Mouse (Mus musculus): ENCODE results near the gene Palm2. TPM values are rescaled to one million over a fixed set of nuclear protein-coding genes. Genes with fewer than 3 reads are reported as not detected.
A peak's percentile ranks its signal among the peaks of the same experiment; 100 is the strongest.

The Palm2 gene
- polyA plus RNA-seq, 1 experiment from 2014 or later, result 7.0 TPM

DNA sequence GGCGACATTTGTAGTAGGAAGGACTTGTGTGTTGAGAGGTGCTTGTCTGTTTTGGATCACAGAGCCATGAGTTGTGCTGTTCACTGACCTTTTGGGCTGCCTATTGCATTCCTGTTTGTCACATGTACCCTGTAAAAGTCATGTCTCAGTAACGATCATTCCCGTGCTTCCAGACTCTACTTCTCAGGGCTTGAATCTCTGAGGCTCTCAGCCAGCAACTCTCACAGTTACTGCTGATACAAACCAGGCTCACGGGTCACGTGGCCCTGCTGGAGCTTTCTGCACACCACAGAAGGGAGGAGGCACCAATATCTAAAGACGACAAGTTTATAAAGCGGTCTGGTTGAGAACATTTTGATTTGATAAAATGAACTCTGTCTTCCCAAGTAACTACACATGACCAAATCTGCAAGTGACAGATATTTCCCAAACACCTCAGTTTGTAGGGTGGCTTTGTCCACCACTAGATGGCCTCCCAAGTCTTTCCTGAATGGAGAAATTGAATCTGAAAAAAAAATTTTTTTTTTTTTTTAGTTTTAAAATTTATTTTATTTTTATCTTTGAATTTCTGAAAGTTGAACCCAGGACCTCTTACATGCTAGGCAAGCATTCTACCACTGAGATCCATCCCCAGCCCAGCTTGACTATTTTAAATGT, 236.9 kb downstream of the Palm2 start:
- WGBS, result 67% methylated on average over 7 of the region's 7 CpGs
- no peaks in the 10 kb centered on the region for H3K4me1 ChIP-seq (ENCODE audit: control insufficient read depth, insufficient read depth, low read length)
- no peaks in the 10 kb centered on the region for H3K36me3 ChIP-seq (replicated peaks; ENCODE audit: control insufficient read depth, insufficient read depth, low read depth, low read length)
- no peak overlapping the region for H3K4me3 ChIP-seq (ENCODE audit: low read depth, low read length)
- DNase-seq (ENCODE audit: low spot score) (peak; percentile 54), ATAC-seq (replicated peaks; ENCODE audit: insufficient number of reproducible peaks, low FRiP score, low TSS enrichment, low read depth) (no peak)
- no peaks in the 10 kb centered on the region for H3K27me3 ChIP-seq (ENCODE audit: control insufficient read depth, insufficient read depth, low read length)
- no peak overlapping the region for H3K9ac ChIP-seq (replicated peaks; ENCODE audit: low read length)
- H3K27ac ChIP-seq (replicated peaks; ENCODE audit: low read depth, low read length), result no peak overlapping the region
- no peak overlapping the region for H3K4me2 ChIP-seq (ENCODE audit: low read depth, low read length)
- no peaks in the 10 kb centered on the region for H3K9me3 ChIP-seq (replicated peaks; ENCODE audit: control insufficient read depth, low read length)

DNA sequence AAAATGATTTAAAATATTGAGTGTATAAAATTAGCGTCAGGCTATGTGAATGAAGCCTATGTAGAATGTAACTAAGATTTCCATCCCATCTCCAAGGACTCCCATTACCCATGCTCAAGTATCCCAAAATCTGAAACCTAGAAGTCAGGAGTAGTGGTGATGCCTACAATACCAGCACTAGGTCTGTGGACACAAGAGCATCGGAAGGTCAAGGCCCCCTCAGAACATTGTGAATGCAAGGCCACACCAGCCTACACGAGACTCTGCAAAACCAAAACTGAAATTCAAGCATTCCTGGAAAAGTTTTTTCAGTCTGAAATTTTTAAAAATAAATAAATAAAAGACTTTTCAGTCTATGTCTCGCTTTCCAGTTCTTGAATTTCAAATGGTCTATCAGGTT, 238.5 kb downstream of the Palm2 start:
- no peaks in the 10 kb centered on the region for H3K9me3 ChIP-seq (replicated peaks; ENCODE audit: control insufficient read depth, low read length)

DNA sequence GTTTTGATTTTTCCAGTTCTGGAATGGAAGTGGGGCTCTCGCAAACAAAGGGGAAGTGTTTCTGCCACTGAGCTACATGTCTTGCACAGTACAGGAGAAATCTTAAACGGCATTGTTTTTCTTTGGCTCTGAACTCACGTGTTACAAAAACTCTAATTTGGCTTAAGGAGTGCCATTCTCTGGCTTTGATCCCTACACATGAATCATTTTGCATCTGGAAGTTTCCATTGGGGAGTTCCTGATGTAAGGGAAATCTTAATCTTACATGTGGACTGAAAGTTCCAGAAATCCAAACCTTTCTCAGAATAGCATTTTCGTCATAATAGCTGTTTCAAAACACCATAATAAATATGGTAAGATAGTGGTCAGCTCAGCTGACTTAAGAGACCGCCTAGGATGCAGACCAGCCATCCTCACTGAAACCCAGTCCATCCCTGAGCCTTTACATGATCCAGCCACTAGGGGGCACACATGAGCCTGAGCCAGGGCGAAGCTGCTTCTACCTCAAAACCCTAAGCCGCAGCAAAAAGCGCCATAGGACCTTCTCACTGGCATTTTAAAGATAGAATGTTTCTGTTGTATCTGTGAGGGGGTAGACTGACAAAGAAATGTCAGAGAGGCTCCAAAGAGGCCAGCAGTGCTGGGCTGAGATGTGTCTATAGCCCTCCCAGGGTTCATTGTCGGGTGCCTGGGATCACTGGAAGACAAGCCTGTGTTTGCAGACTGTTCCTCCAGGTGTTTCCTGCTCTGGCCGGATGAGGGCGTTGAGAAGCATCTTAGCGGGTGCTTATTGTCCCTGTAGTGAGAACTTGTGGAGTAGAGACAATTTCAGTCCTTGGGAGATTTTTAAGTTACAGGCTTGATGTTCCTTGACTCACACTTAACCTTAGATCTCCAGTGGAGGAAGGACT, 239.2 kb downstream of the Palm2 start:
- DNase-seq (ENCODE audit: low spot score), result peak; percentile 91
- Histone ChIP-seq H3K9me3 (replicated peaks; ENCODE audit: control insufficient read depth, low read length) (no peaks in the 10 kb centered on the region), H3K27ac (replicated peaks; ENCODE audit: low read depth, low read length) (no peak overlapping the region), H3K36me3 (replicated peaks; ENCODE audit: control insufficient read depth, insufficient read depth, low read depth, low read length) (no peaks in the 10 kb centered on the region), H3K4me3 (ENCODE audit: low read depth, low read length) (no peak overlapping the region), H3K27me3 (ENCODE audit: control insufficient read depth, insufficient read depth, low read length) (no peaks in the 10 kb centered on the region), H3K9ac (replicated peaks; ENCODE audit: low read length) (peak overlapping the region; percentile 4; the same call in 1 of the 2 replicates), H3K4me2 (ENCODE audit: low read depth, low read length) (peak overlapping the region; percentile 36), H3K4me1 (ENCODE audit: control insufficient read depth, insufficient read depth, low read length) (no peaks in the 10 kb centered on the region)
- ATAC-seq (replicated peaks; ENCODE audit: insufficient number of reproducible peaks, low FRiP score, low TSS enrichment, low read depth), result no peak; the same call in 1 of the 2 replicates
- 11% methylated on average over 12 of the region's 12 CpGs for WGBS

More for the DNA sequence above, 238.5 kb downstream of the Palm2 start:
- H3K4me2 ChIP-seq (ENCODE audit: low read depth, low read length), result no peak overlapping the region
- no peak overlapping the region for H3K27ac ChIP-seq (replicated peaks; ENCODE audit: low read depth, low read length)
- H3K4me1 ChIP-seq (ENCODE audit: control insufficient read depth, insufficient read depth, low read length), result no peaks in the 10 kb centered on the region
- DNase-seq (ENCODE audit: low spot score), result no peak
- H3K4me3 ChIP-seq (ENCODE audit: low read depth, low read length), result no peak overlapping the region
- no peaks in the 10 kb centered on the region for H3K27me3 ChIP-seq (ENCODE audit: control insufficient read depth, insufficient read depth, low read length)
- no peaks in the 10 kb centered on the region for H3K36me3 ChIP-seq (replicated peaks; ENCODE audit: control insufficient read depth, insufficient read depth, low read depth, low read length)
- no peak for ATAC-seq (replicated peaks; ENCODE audit: insufficient number of reproducible peaks, low FRiP score, low TSS enrichment, low read depth)
- whole genome bisulfite sequencing, result 64% methylated on average over 4 of the region's 4 CpGs
- H3K9ac ChIP-seq (replicated peaks; ENCODE audit: low read length), result no peak overlapping the region

DNA sequence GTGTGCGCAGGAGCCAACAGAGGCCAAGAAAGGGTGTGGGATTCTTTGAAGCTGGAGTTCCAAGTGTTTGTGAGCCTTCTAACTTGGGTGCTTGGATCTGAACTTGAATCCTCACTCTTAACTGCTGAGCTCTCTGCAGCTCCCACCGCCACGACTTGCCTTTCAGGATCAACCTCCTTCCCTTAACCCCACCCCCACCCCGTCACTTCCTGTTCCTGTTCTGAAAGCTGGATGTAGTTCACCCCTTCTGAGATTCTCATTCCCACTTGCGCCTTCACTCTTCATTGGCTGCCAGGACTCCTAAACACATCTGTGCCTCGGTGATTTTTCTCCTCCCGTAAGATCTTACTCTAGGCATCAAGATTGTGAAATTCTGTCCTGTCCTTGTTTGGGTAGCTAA, 240.3 kb downstream of the Palm2 start:
- peak; percentile 13 for DNase-seq (ENCODE audit: low spot score)
- Histone ChIP-seq H3K4me1 (ENCODE audit: control insufficient read depth, insufficient read depth, low read length) (no peaks in the 10 kb centered on the region), H3K27ac (replicated peaks; ENCODE audit: low read depth, low read length) (no peak overlapping the region), H3K27me3 (ENCODE audit: control insufficient read depth, insufficient read depth, low read length) (no peaks in the 10 kb centered on the region), H3K4me2 (ENCODE audit: low read depth, low read length) (no peak overlapping the region), H3K9ac (replicated peaks; ENCODE audit: low read length) (no peak overlapping the region), H3K36me3 (replicated peaks; ENCODE audit: control insufficient read depth, insufficient read depth, low read depth, low read length) (no peaks in the 10 kb centered on the region), H3K9me3 (replicated peaks; ENCODE audit: control insufficient read depth, low read length) (no peaks in the 10 kb centered on the region), H3K4me3 (ENCODE audit: low read depth, low read length) (no peak overlapping the region)
- WGBS, result 74% methylated on average over 7 of the region's 7 CpGs
- ATAC-seq (replicated peaks; ENCODE audit: insufficient number of reproducible peaks, low FRiP score, low TSS enrichment, low read depth), result no peak

DNA sequence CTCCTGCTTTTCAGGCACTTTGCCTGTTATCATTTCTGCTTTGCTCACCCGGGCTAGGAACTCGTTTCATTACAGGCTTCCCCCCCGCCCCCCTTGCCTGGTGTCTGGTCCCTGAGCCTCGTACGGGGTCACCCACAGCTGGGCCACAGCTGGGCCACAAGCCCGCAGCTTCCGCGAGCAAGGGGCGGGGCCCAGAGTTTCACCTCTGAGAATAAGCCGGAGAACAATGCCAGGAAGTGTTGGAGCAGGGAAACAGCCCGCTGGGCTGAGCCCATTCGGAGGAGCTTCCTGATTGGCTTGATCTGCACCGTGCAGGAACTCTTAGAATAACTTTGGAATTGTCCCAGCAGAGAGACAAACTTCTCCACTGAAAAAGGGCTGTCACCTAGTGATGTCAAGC, 241.3 kb downstream of the Palm2 start:
- 4% methylated on average over 13 of the region's 13 CpGs for WGBS
- Histone ChIP-seq H3K27me3 (ENCODE audit: control insufficient read depth, insufficient read depth, low read length) (no peaks in the 10 kb centered on the region), H3K4me3 (ENCODE audit: low read depth, low read length) (no peak overlapping the region), H3K36me3 (replicated peaks; ENCODE audit: control insufficient read depth, insufficient read depth, low read depth, low read length) (no peaks in the 10 kb centered on the region), H3K4me2 (ENCODE audit: low read depth, low read length) (peak overlapping the region; percentile 5; the same call in 1 of the 2 replicates), H3K9me3 (replicated peaks; ENCODE audit: control insufficient read depth, low read length) (no peaks in the 10 kb centered on the region), H3K27ac (replicated peaks; ENCODE audit: low read depth, low read length) (no peak overlapping the region), H3K9ac (replicated peaks; ENCODE audit: low read length) (peak overlapping the region; percentile 52), H3K4me1 (ENCODE audit: control insufficient read depth, insufficient read depth, low read length) (no peaks in the 10 kb centered on the region)
- ATAC-seq (replicated peaks; ENCODE audit: insufficient number of reproducible peaks, low FRiP score, low TSS enrichment, low read depth) (no peak), DNase-seq (ENCODE audit: low spot score) (peak; percentile 71)

DNA sequence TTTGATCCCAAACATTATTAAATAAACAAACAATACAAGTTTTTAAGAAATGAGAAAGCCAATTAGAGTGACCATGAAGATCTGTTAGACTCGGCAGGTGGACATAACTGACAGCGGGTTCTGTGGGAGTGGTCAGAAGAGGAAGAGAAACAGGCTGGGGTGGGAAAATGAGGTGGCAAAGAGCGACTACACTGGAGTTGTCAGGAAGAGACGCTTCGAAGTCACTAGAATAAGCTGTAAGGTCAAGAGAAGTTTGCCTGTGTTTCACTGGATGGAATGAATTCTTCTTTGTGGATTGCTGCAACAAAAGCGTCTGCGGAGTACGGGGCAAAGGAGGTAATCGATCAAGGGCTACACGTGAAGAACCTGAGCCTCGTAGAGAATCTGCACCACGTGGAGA, 243.9 kb downstream of the Palm2 start:
- H3K27ac ChIP-seq (replicated peaks; ENCODE audit: low read depth, low read length), result no peak overlapping the region
- no peak overlapping the region for H3K4me3 ChIP-seq (ENCODE audit: low read depth, low read length)
- no peaks in the 10 kb centered on the region for H3K27me3 ChIP-seq (ENCODE audit: control insufficient read depth, insufficient read depth, low read length)
- 87% methylated on average over 12 of the region's 12 CpGs for WGBS
- H3K36me3 ChIP-seq (replicated peaks; ENCODE audit: control insufficient read depth, insufficient read depth, low read depth, low read length), result no peaks in the 10 kb centered on the region
- H3K9me3 ChIP-seq (replicated peaks; ENCODE audit: control insufficient read depth, low read length), result no peaks in the 10 kb centered on the region
- ATAC-seq (replicated peaks; ENCODE audit: insufficient number of reproducible peaks, low FRiP score, low TSS enrichment, low read depth) (no peak), DNase-seq (ENCODE audit: low spot score) (no peak)
- H3K4me1 ChIP-seq (ENCODE audit: control insufficient read depth, insufficient read depth, low read length), result no peaks in the 10 kb centered on the region
- no peak overlapping the region for H3K4me2 ChIP-seq (ENCODE audit: low read depth, low read length)
- no peak overlapping the region for H3K9ac ChIP-seq (replicated peaks; ENCODE audit: low read length)

DNA sequence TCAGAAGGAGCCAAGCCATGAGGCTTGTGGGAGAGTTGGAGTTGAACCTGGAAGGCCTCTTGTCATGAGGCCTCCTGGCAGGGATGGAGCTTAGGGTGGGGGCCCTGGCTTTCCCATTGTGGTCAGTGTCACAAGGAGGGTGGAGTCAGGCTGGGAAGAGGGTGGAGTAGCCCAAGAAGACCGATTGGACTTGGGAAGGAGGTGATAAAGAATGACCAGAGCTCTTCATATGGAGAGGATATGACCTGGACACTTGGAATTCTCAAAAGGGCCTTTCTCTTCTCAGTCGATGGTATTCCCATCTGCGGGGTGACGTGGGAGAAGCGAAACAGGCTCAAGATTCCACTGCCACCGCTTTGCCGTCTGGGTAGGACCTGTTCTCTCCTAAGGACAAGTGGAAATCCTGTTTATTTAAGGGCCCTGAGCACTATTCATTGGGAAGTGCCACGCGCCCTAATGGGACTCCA, 245.0 kb downstream of the Palm2 start:
- Histone ChIP-seq H3K36me3 (replicated peaks; ENCODE audit: control insufficient read depth, insufficient read depth, low read depth, low read length) (no peaks in the 10 kb centered on the region), H3K4me3 (ENCODE audit: low read depth, low read length) (no peak overlapping the region), H3K4me1 (ENCODE audit: control insufficient read depth, insufficient read depth, low read length) (no peaks in the 10 kb centered on the region), H3K9me3 (replicated peaks; ENCODE audit: control insufficient read depth, low read length) (no peaks in the 10 kb centered on the region), H3K27ac (replicated peaks; ENCODE audit: low read depth, low read length) (no peak overlapping the region), H3K9ac (replicated peaks; ENCODE audit: low read length) (no peak overlapping the region), H3K4me2 (ENCODE audit: low read depth, low read length) (no peak overlapping the region), H3K27me3 (ENCODE audit: control insufficient read depth, insufficient read depth, low read length) (no peaks in the 10 kb centered on the region)
- no peak for ATAC-seq (replicated peaks; ENCODE audit: insufficient number of reproducible peaks, low FRiP score, low TSS enrichment, low read depth)
- WGBS, result 86% methylated on average over 9 of the region's 9 CpGs
- no peak for DNase-seq (ENCODE audit: low spot score)

DNA sequence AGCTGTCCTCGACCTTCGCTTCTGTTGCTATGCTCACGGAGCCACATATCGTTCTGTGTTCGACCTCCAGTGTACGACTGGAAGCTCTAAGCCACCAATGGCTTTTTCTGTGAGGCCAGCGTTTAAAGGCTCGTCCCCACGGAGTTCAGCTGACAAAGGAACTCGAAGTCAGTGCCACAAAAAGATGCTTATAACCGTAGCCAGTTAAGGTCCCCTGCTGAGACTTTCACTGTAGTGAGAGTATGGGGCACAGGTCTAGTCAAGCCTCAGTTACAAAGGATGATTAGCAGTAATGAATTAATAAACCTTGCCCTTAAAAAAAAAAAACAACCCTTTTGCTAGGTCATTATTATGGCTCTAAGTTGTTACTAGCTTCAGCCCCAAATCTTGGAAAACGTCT, 246.1 kb downstream of the Palm2 start:
- Histone ChIP-seq H3K4me3 (ENCODE audit: low read depth, low read length) (no peak overlapping the region), H3K36me3 (replicated peaks; ENCODE audit: control insufficient read depth, insufficient read depth, low read depth, low read length) (no peaks in the 10 kb centered on the region), H3K4me1 (ENCODE audit: control insufficient read depth, insufficient read depth, low read length) (no peaks in the 10 kb centered on the region), H3K27me3 (ENCODE audit: control insufficient read depth, insufficient read depth, low read length) (no peaks in the 10 kb centered on the region), H3K9ac (replicated peaks; ENCODE audit: low read length) (no peak overlapping the region), H3K27ac (replicated peaks; ENCODE audit: low read depth, low read length) (no peak overlapping the region), H3K4me2 (ENCODE audit: low read depth, low read length) (no peak overlapping the region), H3K9me3 (replicated peaks; ENCODE audit: control insufficient read depth, low read length) (no peaks in the 10 kb centered on the region)
- WGBS, result 84% methylated on average over 12 of the region's 12 CpGs
- ATAC-seq (replicated peaks; ENCODE audit: insufficient number of reproducible peaks, low FRiP score, low TSS enrichment, low read depth), result no peak
- no peak for DNase-seq (ENCODE audit: low spot score)

Measured in embryonic facial prominence, embryonic 11.5 days (tissue).